Mouse (Mus musculus): ENCODE results near the gene Tubgcp4.

Gene Tubgcp4

GRCm38 (mm10) chr2:121204276-121204675, 33.8 kb downstream of the Tubgcp4 start:
- DNase-seq = no peak

GRCm38 (mm10) chr2:121206541-121206940, 36.1 kb downstream of the Tubgcp4 start:
- no peak for DNase-seq

- peak; percentile 62 to 75 for DNase-seq
Observed at GRCm38 (mm10) chr2:121214491-121214890, 44.0 kb downstream of the Tubgcp4 start.

DNA sequence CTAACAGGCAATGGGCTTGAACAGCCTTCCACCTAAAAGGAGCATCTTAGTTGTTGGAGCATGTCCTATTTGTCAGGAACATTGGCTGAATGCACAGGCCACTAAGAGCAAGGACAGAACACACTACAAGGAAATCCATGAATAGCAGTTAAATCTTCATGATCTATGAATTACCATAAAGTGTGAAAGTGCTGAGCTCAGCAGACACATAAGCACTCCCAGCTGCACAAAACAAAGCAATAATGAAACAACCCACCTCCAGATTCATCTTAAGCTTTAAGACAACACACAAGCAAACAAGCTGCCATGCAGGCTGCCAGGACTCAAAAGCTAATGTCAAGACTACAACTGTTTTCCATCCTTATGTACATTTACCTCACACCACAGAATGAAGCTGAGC, 48.7 kb downstream of the Tubgcp4 start:
- DNase-seq = no peak

- DNase-seq = no peak
Observed at GRCm38 (mm10) chr2:121219994-121220393, 49.5 kb downstream of the Tubgcp4 start.

GRCm38 (mm10) chr2:121223010-121223409, 52.6 kb downstream of the Tubgcp4 start:
- no peak for DNase-seq

GRCm38 (mm10) chr2:121228135-121228534, 57.7 kb downstream of the Tubgcp4 start:
- no peak for DNase-seq

DNA sequence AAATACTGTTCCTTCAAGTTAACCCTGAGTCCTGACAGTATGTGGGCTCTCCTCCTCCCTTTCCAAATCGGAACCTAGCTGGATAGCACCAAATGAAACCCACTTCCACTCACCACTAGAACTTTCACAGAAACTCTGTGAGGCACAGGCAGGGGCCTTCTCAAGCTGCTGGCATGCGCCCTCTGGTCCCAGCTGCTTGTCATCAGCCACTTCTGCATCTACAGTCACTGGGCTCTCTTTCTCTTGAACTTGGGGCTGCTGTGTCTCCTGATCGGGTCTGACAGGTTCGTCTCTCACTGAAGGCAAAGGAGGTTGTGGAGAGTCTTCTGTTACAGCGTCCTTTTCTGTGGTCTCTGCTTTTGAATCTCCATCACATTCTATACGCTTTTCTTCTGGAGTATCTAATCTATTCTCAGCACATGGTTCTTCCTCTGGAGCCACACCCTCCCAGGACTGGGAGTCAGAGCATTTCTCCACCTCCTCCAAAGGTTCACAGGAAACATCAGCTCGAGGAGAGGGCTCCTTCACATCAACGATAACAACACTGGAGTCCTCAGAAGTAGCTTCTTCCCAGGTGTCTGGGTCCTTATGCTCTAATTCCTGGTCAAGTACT, 65.1 kb downstream of the Tubgcp4 start:
- no peak for DNase-seq

DNA sequence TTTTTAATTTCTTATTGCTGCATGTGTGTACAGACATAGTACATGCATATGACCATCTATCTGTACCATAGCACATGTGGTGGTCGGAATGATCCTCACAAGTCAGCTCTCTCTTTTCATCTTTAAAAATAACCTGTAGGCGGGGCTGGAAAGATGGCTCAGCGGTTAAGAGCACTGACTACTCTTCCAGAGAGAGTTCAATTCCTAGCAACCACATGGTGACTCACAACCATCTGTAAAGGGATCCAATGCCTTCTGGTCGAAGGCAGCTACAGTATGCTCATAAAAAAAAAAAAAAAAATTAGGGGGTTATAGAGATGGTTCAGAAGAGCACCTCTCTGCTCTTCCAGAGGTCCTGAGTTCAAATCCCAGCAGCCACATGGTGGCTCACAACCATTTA, 69.0 kb downstream of the Tubgcp4 start:
- DNase-seq = no peak

DNA sequence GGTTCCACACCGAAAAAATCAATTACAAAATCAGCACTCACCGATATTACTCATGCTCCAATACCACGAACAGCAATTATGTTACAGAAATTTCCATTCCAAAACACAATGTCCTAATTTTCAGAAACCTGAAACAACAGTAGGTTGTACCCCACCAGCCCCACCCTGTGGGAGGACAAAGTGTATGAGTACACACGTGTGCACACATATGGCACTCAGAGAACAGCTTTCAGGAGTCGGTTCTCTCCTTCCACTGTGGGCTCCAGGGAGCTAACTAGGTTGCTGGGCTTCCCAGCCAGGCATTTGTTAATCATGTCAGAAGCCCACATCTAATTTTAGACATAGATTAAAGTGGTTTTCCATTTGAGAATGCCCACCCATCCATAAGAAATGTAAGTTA, 73.6 kb downstream of the Tubgcp4 start:
- no peak for DNase-seq

All from kidney, postnatal 36 days (tissue).